Mouse (Mus musculus): ENCODE results near the gene Plpp3. TPM values are rescaled to one million over a fixed set of nuclear protein-coding genes. Genes with fewer than 3 reads are reported as not detected.

Plpp3 gene
- polyA plus RNA-seq, 1 experiment from 2014 or later = 51.7 TPM

- no peaks in the 10 kb centered on the region for H3K27me3 ChIP-seq
- in situ Hi-C loops (cut with MboI; ENCODE audit: low pct_unique_long_range_greater_than_20kb) = no loop called here
- no peak for TF ChIP-seq CTCF (IDR thresholded peaks at IDR 0.05)
- POLR2A ChIA-PET = no interaction called here
- CTCF ChIA-PET = no interaction called here
- DNase-seq (ENCODE audit: low read depth, low spot score) = no peak
- ATAC-seq = no peak
These were observed 114.0 kb downstream of the Plpp3 start for GRCm38 (mm10) chr4:105271166-105271565.

- no peak for DNase-seq (ENCODE audit: low read depth, low spot score)
- POLR2A ChIA-PET = no interaction called here
- ATAC-seq = no peak
- in situ Hi-C loops (cut with MboI; ENCODE audit: low pct_unique_long_range_greater_than_20kb) = no loop called here
- no peak for TF ChIP-seq CTCF (IDR thresholded peaks at IDR 0.05)
- no peaks in the 10 kb centered on the region for H3K27me3 ChIP-seq
- CTCF ChIA-PET = interaction anchor here (1.0 to 2.2 kb wide), 3 partner anchors 14 to 43 kb away, joined by 3 to 4 read pairs (median 3); no protein-coding TSS in a partner anchor
These were observed 115.9 kb downstream of the Plpp3 start for GRCm38 (mm10) chr4:105273034-105273433.

- ATAC-seq = no peak
- DNase-seq (ENCODE audit: low read depth, low spot score) = no peak
- TF ChIP-seq CTCF (IDR thresholded peaks at IDR 0.05) = no peak
- no peaks in the 10 kb centered on the region for H3K27me3 ChIP-seq
- ChIA-PET POLR2A (no interaction called here), CTCF (interaction anchor here (1.0 to 2.2 kb wide), 3 partner anchors 15 to 43 kb away, joined by 3 to 4 read pairs (median 3); no protein-coding TSS in a partner anchor)
- in situ Hi-C loops (cut with MboI; ENCODE audit: low pct_unique_long_range_greater_than_20kb) = no loop called here
These were observed 116.3 kb downstream of the Plpp3 start for GRCm38 (mm10) chr4:105273486-105273885.

- TF ChIP-seq CTCF (IDR thresholded peaks at IDR 0.05) = no peak
- ATAC-seq = no peak
- in situ Hi-C loops (cut with MboI; ENCODE audit: low pct_unique_long_range_greater_than_20kb) = no loop called here
- no peak for DNase-seq (ENCODE audit: low read depth, low spot score)
- ChIA-PET CTCF (interaction anchor here (1.2 to 1.4 kb wide), 2 partner anchors 12 to 47 kb away, joined by 3 read pairs; no protein-coding TSS in a partner anchor), POLR2A (interaction anchor here (0.5 kb wide), 1 partner anchor 43 kb away, joined by 3 read pairs; no protein-coding TSS in a partner anchor)
- no peaks in the 10 kb centered on the region for H3K27me3 ChIP-seq
These were observed 118.5 kb downstream of the Plpp3 start for GRCm38 (mm10) chr4:105275616-105276015.

GRCm38 (mm10) chr4:105276062-105276795, 119.1 kb downstream of the Plpp3 start:
- in situ Hi-C loops (cut with MboI; ENCODE audit: low pct_unique_long_range_greater_than_20kb) = no loop called here
- no peaks in the 10 kb centered on the region for H3K27me3 ChIP-seq
- DNase-seq (ENCODE audit: low read depth, low spot score) (no peak), ATAC-seq (no peak)
- POLR2A ChIA-PET = interaction anchor here (0.5 kb wide), 1 partner anchor 44 kb away, joined by 3 read pairs; no protein-coding TSS in a partner anchor
- no peak for TF ChIP-seq CTCF (IDR thresholded peaks at IDR 0.05)
- CTCF ChIA-PET = interaction anchor here (1.2 to 1.4 kb wide), 2 partner anchors 12 to 46 kb away, joined by 3 read pairs; no protein-coding TSS in a partner anchor

GRCm38 (mm10) chr4:105278161-105278560, 121.0 kb downstream of the Plpp3 start:
- in situ Hi-C loops (cut with MboI; ENCODE audit: low pct_unique_long_range_greater_than_20kb) = no loop called here
- no peak for TF ChIP-seq CTCF (IDR thresholded peaks at IDR 0.05)
- no peak for ATAC-seq
- DNase-seq (ENCODE audit: low read depth, low spot score) = no peak
- POLR2A ChIA-PET = no interaction called here
- CTCF ChIA-PET = no interaction called here
- H3K27me3 ChIP-seq = no peaks in the 10 kb centered on the region

GRCm38 (mm10) chr4:105278571-105279410, 121.6 kb downstream of the Plpp3 start:
- ChIA-PET POLR2A (interaction anchor here (0.6 kb wide), 1 partner anchor 157 kb away, joined by 4 read pairs; no protein-coding TSS in a partner anchor), CTCF (no interaction called here)
- no peak for TF ChIP-seq CTCF (IDR thresholded peaks at IDR 0.05)
- DNase-seq (ENCODE audit: low read depth, low spot score) (no peak), ATAC-seq (no peak)
- in situ Hi-C loops (cut with MboI; ENCODE audit: low pct_unique_long_range_greater_than_20kb) = no loop called here
- no peaks in the 10 kb centered on the region for H3K27me3 ChIP-seq

- in situ Hi-C loops (cut with MboI; ENCODE audit: low pct_unique_long_range_greater_than_20kb) = no loop called here
- DNase-seq (ENCODE audit: low read depth, low spot score) = no peak
- TF ChIP-seq CTCF (IDR thresholded peaks at IDR 0.05) = no peak
- CTCF ChIA-PET = no interaction called here
- ATAC-seq = no peak
- H3K27me3 ChIP-seq = no peaks in the 10 kb centered on the region
- POLR2A ChIA-PET = interaction anchor here (1.0 kb wide), 1 partner anchor 13 kb away, joined by 3 read pairs; no protein-coding TSS in a partner anchor
These were observed 122.7 kb downstream of the Plpp3 start for GRCm38 (mm10) chr4:105279806-105280205.

- CTCF ChIA-PET = no interaction called here
- ATAC-seq (no peak), DNase-seq (ENCODE audit: low read depth, low spot score) (no peak)
- in situ Hi-C loops (cut with MboI; ENCODE audit: low pct_unique_long_range_greater_than_20kb) = no loop called here
- TF ChIP-seq CTCF (IDR thresholded peaks at IDR 0.05) = no peak
- no peaks in the 10 kb centered on the region for H3K27me3 ChIP-seq
- POLR2A ChIA-PET = no interaction called here
These were observed 124.6 kb downstream of the Plpp3 start for GRCm38 (mm10) chr4:105281751-105282231.

Other genes starting within 250 kb of the Plpp3 start
- 0.30 TPM for gene Fyb2, start 243.9 kb upstream of the Plpp3 start, polyA plus RNA-seq (2021)
- gene Prkaa2, start 47.5 kb upstream of the Plpp3 start, polyA plus RNA-seq (2021) = 12.6 TPM